Mouse (Mus musculus): ENCODE data around the gene Fmo2. TPM values are rescaled to one million over a fixed set of nuclear protein-coding genes. Genes with fewer than 3 reads are reported as not detected.

Gene Fmo2
- not detected in 2 replicates for polyA plus RNA-seq (2014; fragmentation: Nextera tagmentation; extraction: Ambion mirVana)

- Histone ChIP-seq H3K4me1 (replicated peaks; ENCODE audit: control insufficient read depth, insufficient read depth, low read length) (no peaks in the 10 kb centered on the region), H3K27me3 (replicated peaks; ENCODE audit: control insufficient read depth, insufficient read depth, low read length) (no peaks in the 10 kb centered on the region), H3K36me3 (ENCODE audit: control insufficient read depth, insufficient read depth, low read length) (no peaks in the 10 kb centered on the region), H3K27ac (ENCODE audit: low read depth, low read length) (no peak within 1 kb of the TSS), H3K9ac (ENCODE audit: low read depth, low read length) (no peak within 1 kb of the TSS), H3K4me2 (no peak within 1 kb of the TSS), H3K4me3 (ENCODE audit: low read depth, low read length) (no peak within 1 kb of the TSS), H3K9me3 (ENCODE audit: control insufficient read depth, low read length) (no peaks in the 10 kb centered on the region)
- WGBS, result 69% methylated on average over 14 of the region's 14 CpGs
- DNase-seq (ENCODE audit: low spot score) (no peak), ATAC-seq (replicated peaks; ENCODE audit: low FRiP score) (no peak)
Observed at GRCm38 (mm10) chr1:162897838-162898811, at the start of gene Fmo2. Fmo2 (minus strand) TSS chr1:162898726.

- DNase-seq (ENCODE audit: low spot score), result no peak
Observed at GRCm38 (mm10) chr1:162947934-162948333, 49.4 kb upstream of the Fmo2 start.

GRCm38 (mm10) chr1:162946837-162947558, 48.5 kb upstream of the Fmo2 start:
- WGBS, result 82% methylated on average over 4 of the region's 4 CpGs
- no peak for ATAC-seq (replicated peaks; ENCODE audit: low FRiP score)
- DNase-seq (ENCODE audit: low spot score), result no peak
- H3K4me2 ChIP-seq, result no peak overlapping the region
- no peaks in the 10 kb centered on the region for H3K4me1 ChIP-seq (replicated peaks; ENCODE audit: control insufficient read depth, insufficient read depth, low read length)
- no peak overlapping the region for H3K9ac ChIP-seq (ENCODE audit: low read depth, low read length)
- H3K27ac ChIP-seq (ENCODE audit: low read depth, low read length), result no peak overlapping the region
- no peaks in the 10 kb centered on the region for H3K27me3 ChIP-seq (replicated peaks; ENCODE audit: control insufficient read depth, insufficient read depth, low read length)
- H3K36me3 ChIP-seq (ENCODE audit: control insufficient read depth, insufficient read depth, low read length), result no peaks in the 10 kb centered on the region
- H3K4me3 ChIP-seq (ENCODE audit: low read depth, low read length), result no peak overlapping the region
- no peaks in the 10 kb centered on the region for H3K9me3 ChIP-seq (ENCODE audit: control insufficient read depth, low read length)

More at GRCm38 (mm10) chr1:162947934-162948333, 49.4 kb upstream of the Fmo2 start:
- no peak overlapping the region for H3K27ac ChIP-seq (ENCODE audit: low read depth, low read length)
- no peak overlapping the region for H3K4me2 ChIP-seq
- H3K4me3 ChIP-seq (ENCODE audit: low read depth, low read length), result no peak overlapping the region
- no peaks in the 10 kb centered on the region for H3K36me3 ChIP-seq (ENCODE audit: control insufficient read depth, insufficient read depth, low read length)
- H3K9me3 ChIP-seq (ENCODE audit: control insufficient read depth, low read length), result no peaks in the 10 kb centered on the region
- no peak overlapping the region for H3K9ac ChIP-seq (ENCODE audit: low read depth, low read length)
- 88% methylated on average over 6 of the region's 6 CpGs for WGBS
- no peak for ATAC-seq (replicated peaks; ENCODE audit: low FRiP score)
- H3K4me1 ChIP-seq (replicated peaks; ENCODE audit: control insufficient read depth, insufficient read depth, low read length), result no peaks in the 10 kb centered on the region
- H3K27me3 ChIP-seq (replicated peaks; ENCODE audit: control insufficient read depth, insufficient read depth, low read length), result no peaks in the 10 kb centered on the region

- H3K36me3 ChIP-seq (ENCODE audit: control insufficient read depth, insufficient read depth, low read length), result no peaks in the 10 kb centered on the region
- WGBS, result 56% methylated on average over 6 of the region's 6 CpGs
- H3K27me3 ChIP-seq (replicated peaks; ENCODE audit: control insufficient read depth, insufficient read depth, low read length), result no peaks in the 10 kb centered on the region
- H3K27ac ChIP-seq (ENCODE audit: low read depth, low read length), result no peak overlapping the region
- H3K4me2 ChIP-seq, result no peak overlapping the region
- H3K9ac ChIP-seq (ENCODE audit: low read depth, low read length), result no peak overlapping the region
- H3K4me1 ChIP-seq (replicated peaks; ENCODE audit: control insufficient read depth, insufficient read depth, low read length), result no peaks in the 10 kb centered on the region
- H3K9me3 ChIP-seq (ENCODE audit: control insufficient read depth, low read length), result no peaks in the 10 kb centered on the region
- DNase-seq (ENCODE audit: low spot score) (no peak), ATAC-seq (replicated peaks; ENCODE audit: low FRiP score) (no peak)
- no peak overlapping the region for H3K4me3 ChIP-seq (ENCODE audit: low read depth, low read length)
Observed at GRCm38 (mm10) chr1:162943700-162944099, 45.2 kb upstream of the Fmo2 start.

DNA sequence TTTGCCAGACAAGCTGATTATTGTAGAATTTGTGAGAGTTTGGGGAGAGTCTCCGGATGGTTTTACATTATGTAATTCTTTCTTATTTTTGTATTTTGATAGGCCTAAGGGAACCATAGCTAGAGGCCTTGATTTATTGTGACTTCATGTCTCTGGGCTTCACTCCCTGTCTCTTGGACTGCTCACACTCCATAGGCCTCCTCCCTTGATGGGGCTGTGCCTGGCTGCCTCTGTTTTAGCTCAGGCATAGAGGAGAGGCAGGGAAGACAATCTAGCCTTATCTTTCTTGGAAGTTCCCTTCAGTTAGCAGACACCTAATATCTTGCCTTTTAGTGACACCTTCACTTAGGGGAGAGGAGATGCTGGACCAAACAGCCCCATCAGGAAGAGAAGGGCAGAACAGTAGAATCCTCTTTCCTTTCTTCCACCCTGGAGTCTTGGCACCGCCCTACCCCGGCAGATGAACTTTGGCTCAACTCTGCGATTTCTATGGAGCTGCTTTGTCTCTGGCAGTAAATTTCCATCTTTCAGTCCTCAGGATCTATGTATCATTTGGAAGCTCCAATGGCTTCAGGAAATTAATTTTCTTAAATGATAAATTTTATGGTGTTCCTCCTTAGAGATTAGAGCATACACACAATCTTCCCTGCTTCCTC, 40.3 kb upstream of the Fmo2 start:
- Histone ChIP-seq H3K4me1 (replicated peaks; ENCODE audit: control insufficient read depth, insufficient read depth, low read length) (no peaks in the 10 kb centered on the region), H3K36me3 (ENCODE audit: control insufficient read depth, insufficient read depth, low read length) (no peaks in the 10 kb centered on the region), H3K9me3 (ENCODE audit: control insufficient read depth, low read length) (no peaks in the 10 kb centered on the region), H3K27me3 (replicated peaks; ENCODE audit: control insufficient read depth, insufficient read depth, low read length) (no peaks in the 10 kb centered on the region), H3K27ac (ENCODE audit: low read depth, low read length) (no peak overlapping the region), H3K9ac (ENCODE audit: low read depth, low read length) (no peak overlapping the region), H3K4me3 (ENCODE audit: low read depth, low read length) (no peak overlapping the region), H3K4me2 (no peak overlapping the region)
- ATAC-seq (replicated peaks; ENCODE audit: low FRiP score) (no peak), DNase-seq (ENCODE audit: low spot score) (no peak)
- WGBS, result 87% methylated on average over 4 of the region's 4 CpGs

- no peak overlapping the region for H3K4me3 ChIP-seq (ENCODE audit: low read depth, low read length)
Observed at GRCm38 (mm10) chr1:162937970-162938695, 39.6 kb upstream of the Fmo2 start.

DNA sequence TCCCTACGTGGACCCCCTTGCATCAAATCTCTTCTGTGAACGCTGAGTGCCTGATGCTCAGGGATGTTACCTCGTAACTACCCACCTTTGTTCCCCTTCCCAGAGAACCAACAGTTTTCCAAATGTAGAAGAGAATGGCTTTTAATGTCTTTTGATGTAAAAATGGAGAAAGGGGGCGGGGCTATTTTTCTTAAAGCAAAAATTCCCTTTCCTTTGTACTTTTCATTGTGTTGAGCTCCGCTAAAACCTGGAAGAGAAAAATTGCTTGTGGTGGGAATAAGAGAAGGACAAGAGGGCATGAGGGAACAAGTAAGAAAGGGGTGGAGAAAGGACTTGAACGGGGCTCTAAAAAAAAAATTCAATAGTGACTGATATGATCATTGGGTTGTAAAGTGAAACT, 38.9 kb upstream of the Fmo2 start, which contains the start of gene Fmo6:
Gene Fmo6 (minus strand): TSS at position 101 of the 400 bp plus-strand sequence.
- no peak for ATAC-seq (replicated peaks; ENCODE audit: low FRiP score)
- H3K27me3 ChIP-seq (replicated peaks; ENCODE audit: control insufficient read depth, insufficient read depth, low read length), result no peaks in the 10 kb centered on the region
- H3K36me3 ChIP-seq (ENCODE audit: control insufficient read depth, insufficient read depth, low read length), result no peaks in the 10 kb centered on the region
- 77% methylated on average over 6 of the region's 6 CpGs for WGBS
- H3K4me2 ChIP-seq, result no peak within 1 kb of the TSS
- no peak for DNase-seq (ENCODE audit: low spot score)
- H3K27ac ChIP-seq (ENCODE audit: low read depth, low read length), result no peak within 1 kb of the TSS
- H3K9ac ChIP-seq (ENCODE audit: low read depth, low read length), result no peak within 1 kb of the TSS
- H3K4me1 ChIP-seq (replicated peaks; ENCODE audit: control insufficient read depth, insufficient read depth, low read length), result no peaks in the 10 kb centered on the region
- no peak within 1 kb of the TSS for H3K4me3 ChIP-seq (ENCODE audit: low read depth, low read length)
- no peaks in the 10 kb centered on the region for H3K9me3 ChIP-seq (ENCODE audit: control insufficient read depth, low read length)

More at GRCm38 (mm10) chr1:162937970-162938695, 39.6 kb upstream of the Fmo2 start:
- no peak for DNase-seq (ENCODE audit: low spot score)
- 76% methylated on average over 5 of the region's 5 CpGs for WGBS
- H3K4me1 ChIP-seq (replicated peaks; ENCODE audit: control insufficient read depth, insufficient read depth, low read length), result no peaks in the 10 kb centered on the region
- no peak overlapping the region for H3K9ac ChIP-seq (ENCODE audit: low read depth, low read length)
- ATAC-seq (replicated peaks; ENCODE audit: low FRiP score), result no peak
- no peaks in the 10 kb centered on the region for H3K9me3 ChIP-seq (ENCODE audit: control insufficient read depth, low read length)
- no peak overlapping the region for H3K27ac ChIP-seq (ENCODE audit: low read depth, low read length)
- H3K27me3 ChIP-seq (replicated peaks; ENCODE audit: control insufficient read depth, insufficient read depth, low read length), result no peaks in the 10 kb centered on the region
- no peaks in the 10 kb centered on the region for H3K36me3 ChIP-seq (ENCODE audit: control insufficient read depth, insufficient read depth, low read length)
- H3K4me2 ChIP-seq, result no peak overlapping the region

Measured in liver, embryonic 11.5 days (tissue).